Mouse (Mus musculus): Measurements from ENCODE around the gene Hist1h3g. TPM values are rescaled to one million over a fixed set of nuclear protein-coding genes. Genes with fewer than 3 reads are reported as not detected.
A peak's percentile ranks its signal among the peaks of the same experiment; 100 is the strongest.
"Not testable (repeated sequence)": the region's sequence is repeated elsewhere in the genome, so short reads cannot be mapped to it uniquely, and the experiment has no call there.

Gene Hist1h3g
- polyA plus RNA-seq, 1 experiment = 0.46 TPM

DNA sequence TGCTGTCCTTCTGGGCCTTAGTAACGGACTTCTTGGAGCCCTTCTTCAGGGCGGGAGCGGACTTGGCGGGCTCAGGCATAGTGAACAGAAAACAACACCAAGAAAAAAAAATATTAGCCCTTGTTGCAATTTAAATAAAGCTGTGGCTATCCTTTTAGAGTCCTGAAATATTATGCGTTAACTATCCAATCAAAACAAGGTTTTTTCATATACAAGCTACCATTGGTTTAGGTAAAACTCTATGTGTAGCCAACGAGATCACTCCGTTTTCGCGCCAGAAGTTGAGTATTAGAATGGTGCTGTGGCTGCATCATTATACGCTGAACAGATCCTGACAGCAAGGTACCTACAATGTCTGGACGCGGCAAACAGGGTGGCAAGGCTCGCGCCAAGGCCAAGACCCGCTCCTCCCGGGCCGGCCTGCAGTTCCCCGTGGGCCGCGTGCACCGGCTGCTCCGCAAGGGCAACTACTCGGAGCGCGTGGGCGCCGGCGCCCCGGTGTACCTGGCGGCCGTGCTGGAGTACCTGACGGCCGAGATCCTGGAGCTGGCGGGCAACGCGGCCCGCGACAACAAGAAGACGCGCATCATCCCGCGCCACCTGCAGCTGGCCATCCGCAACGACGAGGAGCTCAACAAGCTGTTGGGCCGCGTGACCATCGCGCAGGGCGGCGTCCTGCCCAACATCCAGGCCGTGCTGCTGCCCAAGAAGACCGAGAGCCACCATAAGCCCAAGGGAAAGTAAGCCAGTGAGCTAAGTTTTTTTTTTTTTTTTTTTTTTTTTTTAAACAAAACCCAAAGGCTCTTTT is 1.5 kb upstream of the Hist1h3g start, which contains the start of gene Hist1h2af:
Hist1h2af (plus strand) TSS at position 347 of the 808 bp plus-strand sequence.
- peak; percentile 73 to 87 for DNase-seq (ENCODE audit: extremely low spot score in 1 of 2, low spot score in 1 of 2)

DNA sequence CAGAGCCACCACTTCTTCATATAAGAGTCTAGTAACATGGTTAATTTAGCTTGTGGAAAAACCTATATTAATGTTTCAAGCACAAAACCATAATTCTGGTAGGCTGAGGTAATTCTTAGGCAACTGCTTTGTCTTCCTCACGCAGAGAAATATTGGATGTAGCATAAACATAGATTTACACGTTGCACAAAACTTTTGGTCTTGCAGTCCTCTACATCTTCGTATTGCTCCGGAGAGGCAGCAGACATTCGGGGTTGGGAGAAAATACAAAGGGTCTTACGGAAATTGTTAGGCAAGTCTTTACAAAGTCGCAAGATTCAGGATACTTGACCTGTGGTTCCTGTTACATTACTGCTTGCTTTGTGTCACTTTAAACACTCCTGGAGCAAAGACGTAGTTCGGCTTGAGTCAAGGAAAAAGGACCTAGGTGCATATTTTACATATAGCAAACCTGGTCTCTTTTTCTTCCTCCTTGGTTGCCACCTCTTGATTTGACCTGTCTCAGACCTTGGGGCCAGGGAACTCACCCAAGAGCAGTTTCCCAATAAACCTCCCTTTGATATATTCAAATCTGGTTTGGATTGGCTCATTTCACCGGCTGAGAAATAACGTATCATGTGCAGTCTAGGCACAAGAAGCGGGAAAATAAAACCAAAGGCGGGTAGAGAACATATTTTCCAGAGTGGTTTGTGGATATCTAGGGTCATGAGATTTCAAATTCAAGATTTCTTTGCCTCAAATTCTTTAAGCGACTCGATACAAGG is 672 bp upstream of the Hist1h3g start:
- DNase-seq (ENCODE audit: extremely low spot score in 1 of 2, low spot score in 1 of 2) = no peak

DNA sequence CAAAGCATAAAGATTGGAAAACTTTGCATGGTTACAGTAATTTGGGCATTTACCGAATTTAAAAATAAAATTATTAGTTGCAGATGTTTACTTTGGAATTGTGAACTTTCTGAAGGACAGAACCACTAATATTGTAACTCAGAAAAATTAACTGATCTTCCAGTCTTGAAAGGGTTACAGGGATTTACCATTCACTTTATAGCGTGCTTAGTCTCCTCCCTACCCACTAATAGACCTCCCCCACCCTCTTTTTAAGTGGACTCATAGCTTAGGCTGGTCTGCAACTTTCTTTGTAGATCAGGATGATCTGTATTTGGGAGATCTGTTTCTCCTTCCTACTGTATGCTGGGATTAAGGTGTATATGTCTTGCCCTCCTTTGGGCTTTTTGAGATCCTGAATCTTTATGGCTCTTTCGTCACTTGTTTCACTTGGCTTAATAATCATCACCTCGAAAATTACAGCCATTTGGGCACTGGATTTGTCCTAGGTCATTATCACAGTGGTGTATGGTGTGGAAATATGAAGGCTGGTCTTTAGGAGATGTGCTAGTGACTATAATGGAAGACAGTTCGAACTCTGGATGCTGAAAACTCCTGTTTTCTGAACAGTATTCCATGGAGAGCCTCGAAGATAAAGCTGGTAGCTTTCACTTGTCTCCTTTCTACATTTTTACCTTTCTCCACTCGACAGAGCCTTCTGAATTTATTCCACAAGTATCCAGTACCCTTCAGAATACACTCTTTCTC is 1.0 kb downstream of the Hist1h3g start:
- DNase-seq (ENCODE audit: extremely low spot score in 1 of 2, low spot score in 1 of 2) = no peak

DNA sequence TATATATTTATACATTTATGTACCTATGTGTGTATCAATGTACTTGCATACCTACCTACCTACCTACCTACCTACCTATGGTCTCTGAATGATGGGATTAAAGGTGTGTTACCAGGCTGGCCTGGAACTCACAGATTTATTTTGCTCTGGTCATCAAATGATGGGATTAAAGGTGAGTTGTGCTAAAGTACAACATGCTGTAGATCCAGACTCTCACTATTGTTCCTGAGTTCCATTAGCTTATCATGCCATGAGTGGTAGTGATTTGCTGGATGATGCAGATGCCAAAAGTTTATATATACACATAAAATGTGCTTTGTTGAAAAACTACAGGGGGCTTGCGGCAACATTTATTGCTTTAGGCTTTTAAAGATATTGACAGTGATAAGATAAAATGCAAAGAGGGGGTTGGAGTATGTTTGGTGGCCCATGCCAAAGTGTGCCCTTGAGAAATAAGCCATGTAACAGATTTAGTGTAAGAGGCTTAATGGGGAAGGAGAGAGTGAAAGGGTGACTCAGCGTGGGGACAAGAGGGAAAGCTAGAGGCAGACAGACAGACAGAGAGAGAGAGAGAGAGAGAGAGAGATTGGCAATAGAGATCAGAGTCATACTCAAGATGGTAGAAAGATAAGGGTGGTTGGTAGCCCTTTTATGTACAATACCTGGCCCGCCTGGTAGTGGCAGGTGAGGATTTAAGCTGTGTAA is 1.9 kb downstream of the Hist1h3g start:
- no peak for DNase-seq (ENCODE audit: extremely low spot score in 1 of 2, low spot score in 1 of 2)

DNA sequence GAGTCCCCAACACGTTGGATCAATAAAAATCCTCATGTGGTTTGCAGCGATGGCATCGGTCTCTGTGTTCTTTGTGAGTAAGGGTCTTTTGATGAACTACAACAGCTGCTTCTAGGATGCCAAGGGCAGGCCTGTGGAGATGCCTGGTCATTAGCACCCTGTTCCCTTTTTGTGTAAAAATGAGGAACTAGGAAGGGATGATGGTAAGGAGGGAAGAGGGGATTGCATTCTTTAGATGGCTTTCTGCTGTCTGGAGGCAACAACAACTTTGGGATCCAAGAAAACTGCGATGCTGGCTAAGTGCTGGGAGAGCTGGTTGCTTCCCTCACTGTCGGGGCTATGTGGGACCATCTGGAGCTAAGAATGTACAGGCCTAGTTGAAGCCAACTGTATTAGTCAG is 3.0 kb downstream of the Hist1h3g start:
- no peak for DNase-seq (ENCODE audit: extremely low spot score in 1 of 2, low spot score in 1 of 2)

DNA sequence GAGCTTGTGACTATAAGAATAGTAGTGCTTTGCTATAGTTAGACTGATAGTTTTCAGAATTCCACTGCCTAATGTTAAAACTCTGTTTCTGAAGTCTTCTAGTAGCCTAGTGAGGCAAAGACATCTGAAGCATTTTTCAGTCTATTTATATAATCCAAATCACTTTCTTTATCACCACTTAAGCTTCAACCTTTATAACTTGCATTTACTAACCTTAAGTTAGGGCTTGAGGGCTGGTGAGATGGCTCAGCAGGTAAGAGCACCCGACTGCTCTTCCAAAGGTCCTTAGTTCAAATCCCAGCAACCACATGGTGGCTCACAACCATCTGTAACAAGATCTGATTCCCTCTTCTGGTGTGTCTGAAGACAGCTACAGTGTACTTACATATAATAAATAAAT is 4.6 kb downstream of the Hist1h3g start:
- DNase-seq (ENCODE audit: extremely low spot score in 1 of 2, low spot score in 1 of 2) = not testable (repeated sequence)

DNA sequence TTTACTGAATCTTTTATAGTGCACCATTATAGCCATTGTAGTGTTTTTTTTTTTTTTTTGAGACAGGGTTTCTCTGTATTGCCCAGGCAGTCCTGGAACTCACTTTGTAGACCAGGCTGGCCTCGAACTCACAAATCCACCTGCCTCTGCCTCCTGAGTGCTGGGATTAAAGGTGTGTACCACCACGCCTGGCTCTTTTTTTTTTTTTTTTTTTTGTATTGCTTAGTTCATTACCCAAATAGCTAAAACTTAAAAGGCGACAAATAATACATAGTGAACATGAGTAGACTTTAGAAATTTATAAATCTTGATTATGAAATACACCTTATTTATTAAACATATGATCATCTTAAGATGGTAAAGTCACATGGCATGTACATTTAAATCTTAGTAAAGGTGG is 6.3 kb downstream of the Hist1h3g start:
- DNase-seq (ENCODE audit: extremely low spot score in 1 of 2, low spot score in 1 of 2) = no peak

DNA sequence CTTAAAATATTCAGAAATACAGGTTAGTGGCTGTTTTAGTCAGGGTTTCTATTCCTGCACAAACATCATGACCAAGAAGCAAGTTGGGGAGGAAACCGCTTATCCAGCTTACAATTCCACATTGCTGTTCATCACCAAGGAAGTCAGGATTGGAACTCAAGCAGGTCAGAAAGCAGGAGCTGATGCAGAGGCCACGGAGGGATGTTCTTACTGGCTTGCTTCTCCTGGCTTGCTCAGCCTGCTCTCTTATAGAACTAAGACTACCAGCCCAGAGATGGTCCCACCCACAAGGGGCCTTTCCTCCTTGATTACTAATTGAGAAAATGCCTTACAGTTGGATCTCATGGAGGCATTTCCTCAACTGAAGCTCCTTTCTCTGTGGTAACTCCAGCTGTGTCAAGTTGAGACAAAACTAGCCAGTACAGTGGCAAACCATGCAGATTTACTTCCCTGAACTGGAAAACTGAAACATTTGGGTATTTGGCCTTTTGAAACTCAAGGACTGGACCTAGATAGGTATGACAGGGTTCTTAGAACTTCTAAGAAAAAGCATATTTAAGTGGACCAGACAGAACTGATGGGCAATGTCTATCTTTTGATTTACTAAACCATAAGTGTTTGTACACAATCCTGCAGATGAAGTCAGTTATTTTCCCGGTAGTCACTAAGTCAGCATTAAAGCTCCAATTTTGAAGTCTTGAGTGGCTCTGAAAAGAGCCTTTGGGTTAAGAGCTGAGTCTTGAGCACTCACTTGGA is 7.2 kb downstream of the Hist1h3g start:
- DNase-seq (ENCODE audit: extremely low spot score in 1 of 2, low spot score in 1 of 2) = not testable (repeated sequence)

DNA sequence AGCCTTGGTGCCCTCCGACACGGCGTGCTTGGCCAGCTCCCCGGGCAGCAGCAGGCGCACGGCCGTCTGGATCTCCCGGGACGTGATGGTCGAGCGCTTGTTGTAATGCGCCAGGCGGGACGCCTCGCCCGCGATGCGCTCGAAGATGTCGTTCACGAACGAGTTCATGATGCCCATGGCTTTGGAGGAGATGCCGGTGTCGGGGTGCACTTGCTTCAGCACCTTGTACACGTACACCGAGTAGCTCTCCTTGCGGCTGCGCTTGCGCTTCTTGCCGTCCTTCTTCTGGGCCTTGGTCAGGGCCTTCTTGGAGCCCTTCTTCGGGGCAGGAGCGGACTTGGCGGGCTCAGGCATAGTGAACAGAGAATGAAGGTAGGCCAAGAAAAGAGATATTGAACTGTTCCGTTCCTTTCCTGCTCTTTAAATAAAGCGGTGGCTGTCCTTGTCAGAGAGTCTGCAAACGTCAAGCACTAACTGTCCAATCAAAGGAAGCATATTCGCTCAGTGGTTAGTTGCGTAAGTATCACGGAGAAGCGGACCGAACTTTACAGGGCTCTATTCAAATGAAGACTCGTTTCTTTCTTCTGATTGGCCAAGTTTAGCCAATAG is 7.9 kb downstream of the Hist1h3g start, which contains the start of gene Hist1h2bh:
Hist1h2bh (minus strand) TSS at position 394 of the 609 bp plus-strand sequence.
- DNase-seq (ENCODE audit: extremely low spot score in 1 of 2, low spot score in 1 of 2) = peak; percentile 87 to 90

DNA sequence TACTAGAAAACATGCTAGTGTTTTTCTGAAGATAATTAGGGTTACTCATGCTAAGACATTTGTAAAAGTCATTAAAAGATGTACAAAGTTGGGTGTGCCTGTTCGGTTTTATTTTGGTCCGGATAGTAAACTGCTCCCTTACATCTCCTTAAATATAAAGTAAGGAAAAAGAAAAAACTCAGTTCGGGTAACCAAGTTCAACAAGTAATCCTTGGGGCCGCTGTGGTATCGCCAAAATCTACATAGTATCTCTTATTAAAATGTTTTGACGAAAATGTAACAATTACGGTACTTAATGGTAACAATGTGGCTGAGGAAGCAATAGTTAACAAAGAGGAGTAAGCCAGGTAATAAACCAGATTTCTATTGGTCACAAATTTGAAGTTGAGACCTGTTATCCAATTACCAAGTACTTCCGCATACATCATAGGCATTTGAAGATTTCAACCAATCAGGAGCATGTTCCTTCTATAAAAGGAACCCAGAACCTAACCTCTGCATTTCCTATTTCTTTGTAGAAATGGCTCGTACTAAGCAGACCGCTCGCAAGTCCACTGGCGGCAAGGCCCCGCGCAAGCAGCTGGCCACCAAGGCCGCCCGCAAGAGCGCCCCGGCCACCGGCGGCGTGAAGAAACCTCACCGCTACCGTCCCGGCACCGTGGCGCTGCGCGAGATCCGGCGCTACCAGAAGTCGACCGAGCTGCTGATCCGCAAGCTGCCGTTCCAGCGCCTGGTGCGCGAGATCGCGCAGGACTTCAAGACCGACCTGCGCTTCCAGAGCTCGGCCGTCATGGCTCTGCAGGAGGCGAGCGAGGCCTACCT is 9.0 kb downstream of the Hist1h3g start, which contains the start of gene Hist1h3f:
Hist1h3f (plus strand) TSS at position 88 of the 822 bp plus-strand sequence.
- DNase-seq (ENCODE audit: extremely low spot score in 1 of 2, low spot score in 1 of 2) = peak; percentile 81 to 96

DNA sequence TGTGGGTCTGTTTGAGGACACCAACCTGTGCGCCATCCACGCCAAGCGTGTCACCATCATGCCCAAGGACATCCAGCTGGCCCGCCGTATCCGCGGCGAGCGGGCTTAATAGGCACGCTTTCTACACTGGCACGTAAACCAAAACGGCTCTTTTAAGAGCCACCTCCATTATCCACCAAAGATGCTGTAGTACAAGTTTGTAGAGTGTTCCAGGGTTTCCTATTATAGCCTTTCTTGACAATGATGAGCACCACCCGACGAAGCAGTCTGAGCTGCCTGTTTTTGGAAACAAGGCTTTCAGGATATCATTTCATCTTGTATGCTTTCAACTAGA is 9.5 kb downstream of the Hist1h3g start:
- not testable (repeated sequence) for DNase-seq (ENCODE audit: extremely low spot score in 1 of 2, low spot score in 1 of 2)

DNA sequence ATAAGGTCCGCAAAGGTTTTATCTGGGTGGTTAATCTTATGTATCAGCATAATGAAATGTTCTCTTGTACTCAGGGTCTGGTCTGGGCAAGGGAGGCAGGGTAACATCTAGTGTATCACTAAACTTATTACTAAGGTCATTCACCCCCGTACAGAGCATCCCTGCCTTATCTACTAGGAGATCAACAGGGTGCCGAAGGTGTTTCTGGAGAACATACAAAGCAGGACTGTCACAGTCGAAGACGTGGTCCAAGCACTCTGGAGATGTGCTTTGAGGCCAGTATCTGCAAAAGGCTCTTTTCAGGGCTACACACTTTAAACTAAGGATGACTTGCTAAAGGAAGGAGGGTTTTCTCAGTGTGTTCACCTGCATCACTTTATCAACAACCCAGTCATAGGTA is 11.5 kb downstream of the Hist1h3g start:
- no peak for DNase-seq (ENCODE audit: extremely low spot score in 1 of 2, low spot score in 1 of 2)

DNA sequence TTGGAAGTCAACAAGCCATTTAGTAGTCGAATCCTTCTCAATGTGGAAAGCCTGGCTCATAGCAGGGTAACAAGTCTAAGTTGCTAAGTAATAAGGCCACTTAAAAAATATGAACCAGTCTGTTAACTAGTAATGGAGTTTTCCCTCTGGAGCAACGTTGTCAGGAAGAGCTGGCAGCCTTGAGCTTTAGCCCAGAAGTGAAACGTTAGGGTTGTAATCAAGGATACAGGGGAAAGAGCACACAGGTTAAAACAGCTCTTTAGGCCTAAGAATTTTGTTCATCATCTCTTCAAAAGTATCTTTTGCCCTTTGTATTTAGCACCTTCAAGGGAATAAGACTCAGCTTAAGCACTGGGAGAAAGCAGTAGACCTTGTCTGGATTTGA is 15.5 kb downstream of the Hist1h3g start:
- no peak for DNase-seq (ENCODE audit: extremely low spot score in 1 of 2, low spot score in 1 of 2)

DNA sequence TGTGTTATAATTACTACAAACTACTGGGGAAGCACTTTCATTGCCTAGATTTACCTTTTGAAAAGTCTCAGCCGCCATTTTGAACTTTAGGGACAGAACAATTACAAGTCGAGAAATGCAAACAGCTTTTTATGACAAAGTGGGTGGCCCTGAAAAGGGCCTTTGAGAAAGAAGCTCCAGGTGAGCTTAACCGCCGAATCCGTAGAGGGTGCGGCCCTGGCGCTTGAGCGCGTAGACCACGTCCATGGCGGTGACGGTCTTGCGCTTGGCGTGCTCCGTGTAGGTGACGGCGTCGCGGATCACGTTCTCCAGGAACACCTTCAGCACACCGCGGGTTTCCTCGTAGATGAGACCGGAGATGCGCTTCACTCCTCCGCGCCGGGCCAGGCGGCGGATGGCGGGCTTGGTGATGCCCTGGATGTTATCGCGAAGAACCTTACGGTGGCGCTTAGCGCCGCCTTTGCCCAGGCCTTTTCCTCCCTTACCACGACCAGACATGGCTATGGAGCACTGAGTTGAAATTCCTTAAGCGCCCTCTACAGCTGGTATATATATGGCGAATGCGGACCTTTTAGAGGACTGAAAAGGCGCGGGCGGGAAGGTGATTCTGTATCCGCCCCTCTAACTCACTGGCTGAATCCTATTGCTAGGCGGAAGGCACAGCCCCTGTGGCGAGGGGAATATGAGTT is 16.1 kb downstream of the Hist1h3g start, which contains the start of gene Hist1h4f:
Hist1h4f (minus strand) TSS at position 503 of the 689 bp plus-strand sequence.
- peak; percentile 93 to 96 for DNase-seq (ENCODE audit: extremely low spot score in 1 of 2, low spot score in 1 of 2)

DNA sequence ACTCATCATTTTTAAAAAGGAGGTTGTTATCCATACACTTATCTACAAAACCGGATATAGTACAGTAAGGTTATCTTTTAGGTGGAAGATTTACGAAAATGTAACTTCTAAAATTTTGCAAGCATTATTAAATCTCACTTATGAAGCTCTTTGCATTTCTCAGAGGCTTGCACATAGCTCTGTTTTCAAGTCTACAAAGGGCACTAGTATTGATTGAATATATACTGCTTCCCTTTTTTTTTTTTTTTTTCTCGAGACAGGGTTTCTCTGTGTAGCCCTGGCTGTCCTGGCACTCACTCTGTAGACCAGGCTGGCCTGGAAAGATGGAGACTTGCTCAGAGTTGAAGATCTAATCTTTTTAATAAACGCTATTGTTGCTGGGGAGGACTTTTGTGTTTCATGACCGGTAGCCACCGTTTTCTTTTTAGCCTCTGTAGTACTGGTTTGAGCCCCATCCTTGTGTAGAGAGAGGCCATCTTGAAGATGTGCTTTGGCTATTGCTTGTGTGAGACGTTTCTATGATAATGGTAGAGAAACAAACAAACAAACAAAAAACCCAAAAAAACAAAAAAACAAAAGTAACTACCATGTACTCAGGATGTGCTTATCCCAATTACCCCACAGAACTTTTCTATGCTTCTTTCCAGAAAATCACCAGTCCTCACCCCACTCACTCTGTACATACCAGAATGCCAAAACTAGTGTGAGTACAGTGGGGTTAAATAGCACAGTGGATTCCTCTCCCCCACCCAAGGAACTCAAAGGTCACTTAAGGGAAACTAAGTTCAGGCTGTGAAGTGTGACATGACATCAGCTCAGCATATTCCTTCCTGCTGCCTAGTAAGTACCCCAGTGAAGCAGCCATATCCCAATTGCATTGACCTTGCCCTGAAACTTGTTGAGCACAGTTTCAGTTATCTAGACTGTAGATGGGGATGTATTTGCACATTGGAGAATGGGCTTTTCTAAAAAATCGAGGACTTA is 17.0 kb downstream of the Hist1h3g start:
- DNase-seq (ENCODE audit: extremely low spot score in 1 of 2, low spot score in 1 of 2) = no peak

DNA sequence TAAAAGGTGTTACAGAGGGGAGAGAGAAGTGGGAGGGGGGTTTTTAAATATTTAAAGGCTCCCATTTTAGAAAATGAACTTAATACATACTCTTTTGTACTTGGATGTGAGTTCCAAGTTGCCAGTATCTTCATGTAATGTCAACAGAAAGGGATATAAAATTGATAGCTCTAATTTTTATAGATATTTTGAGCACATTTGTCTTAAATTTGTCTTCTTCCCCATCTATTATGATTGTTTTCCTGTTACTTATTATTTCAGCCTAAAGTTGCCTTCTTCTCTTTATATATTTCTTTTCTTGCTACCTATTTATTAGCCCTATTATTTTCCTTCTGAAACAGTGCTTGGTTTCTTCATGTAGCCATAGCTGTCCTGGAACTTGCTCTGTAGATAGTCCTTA is 17.7 kb downstream of the Hist1h3g start, which contains the start of gene Hist1h1d:
Hist1h1d (plus strand) TSS at position 301 of the 400 bp plus-strand sequence.
- DNase-seq (ENCODE audit: extremely low spot score in 1 of 2, low spot score in 1 of 2) = no peak

All from frontal cortex, adult 2 months (tissue).